25 mouse cellular contexts compared by ENCODE assay signal in the genomic region with DNA sequence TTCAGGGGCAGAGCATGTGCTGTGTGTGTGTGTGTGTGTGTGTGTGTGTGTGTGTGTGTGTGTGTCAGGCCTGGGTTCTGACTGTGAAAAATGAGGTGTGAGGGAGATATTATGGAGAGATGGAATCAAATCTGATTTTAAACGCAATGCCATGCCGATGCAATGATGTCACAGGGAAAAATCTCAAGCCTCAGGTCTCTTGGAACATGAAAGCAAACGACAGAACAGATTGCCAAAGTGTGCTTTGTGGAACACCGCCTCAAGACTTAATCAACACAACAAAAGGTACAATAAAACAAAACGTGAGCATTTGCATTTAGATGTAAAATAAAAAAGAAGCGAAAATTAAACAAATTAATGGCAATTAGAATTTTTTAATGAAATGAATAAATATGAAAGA. TPM values are rescaled to one million over a fixed set of nuclear protein-coding genes. Genes with fewer than 3 reads are reported as not detected.
A peak's percentile ranks its signal among the peaks of the same experiment; 100 is the strongest.
DNase-seq lines count a peak whose midpoint lies in the region; ATAC-seq and TF ChIP-seq lines count a peak whose summit lies in the region.
"Had no signal": no experiment of that assay in that cellular context is flagged by ENCODE, and none has a peak within 500 bp of the region (broad histone marks: within the 10 kb centered on the region; RNA-seq: fewer than 3 reads in every experiment).

No protein-coding gene starts in this region.

- H3K4me2 ChIP-seq in forebrain, embryonic 14.5 days (ENCODE audit: low read length) = no peak overlapping the region
- no peak overlapping the region for H3K4me2 ChIP-seq in forebrain, postnatal 0 days (ENCODE audit: low read depth)
- H3K4me2 ChIP-seq in midbrain, embryonic 15.5 days = no peak overlapping the region
- H3K4me2 ChIP-seq in midbrain, embryonic 14.5 days (ENCODE audit: low read length) = no peak overlapping the region
- H3K4me2 ChIP-seq in midbrain, embryonic 16.5 days (ENCODE audit: low read length) = no peak overlapping the region
- H3K4me2 ChIP-seq: embryonic facial prominence, embryonic 12.5 days; forebrain, embryonic 13.5 days had no signal

- 0 out of 2 replicates have a peak overlapping the region, but pooled peaks have one; percentile 14 for H3K27ac ChIP-seq in forebrain, embryonic 14.5 days (ENCODE audit: low read depth, low read length)
- H3K27ac ChIP-seq in forebrain, postnatal 0 days (ENCODE audit: low read depth, low read length) = no peak overlapping the region
- 0 out of 2 replicates have a peak overlapping the region, but pooled peaks have one; percentile 13 for H3K27ac ChIP-seq in midbrain, embryonic 10.5 days (replicated peaks)
- H3K27ac ChIP-seq in midbrain, embryonic 15.5 days = no peak overlapping the region
- H3K27ac ChIP-seq in midbrain, embryonic 14.5 days (replicated peaks; ENCODE audit: low read depth, low read length) = no peak overlapping the region
- H3K27ac ChIP-seq in midbrain, embryonic 16.5 days (ENCODE audit: low read length) = no peak overlapping the region
- H3K27ac ChIP-seq: embryonic facial prominence, embryonic 12.5 days; forebrain, embryonic 13.5 days had no signal

- no peak for ATAC-seq in forebrain, embryonic 14.5 days
- no peak for ATAC-seq in forebrain, postnatal 0 days
- no peak for ATAC-seq in midbrain, embryonic 15.5 days (replicated peaks)
- no peak for ATAC-seq in midbrain, embryonic 14.5 days (ENCODE audit: low FRiP score, low TSS enrichment)
- no peak for ATAC-seq in midbrain, embryonic 16.5 days
- ATAC-seq: CD4-positive, CD25-positive, alpha-beta regulatory T cell, adult 4 months; forebrain, embryonic 13.5 days; Patski had no signal

- H3K4me3 ChIP-seq in forebrain, embryonic 14.5 days (ENCODE audit: low read depth, low read length) = no peak overlapping the region
- H3K4me3 ChIP-seq in forebrain, postnatal 0 days (ENCODE audit: low read depth, low read length) = no peak overlapping the region
- H3K4me3 ChIP-seq in midbrain, embryonic 10.5 days = no peak overlapping the region
- no peak overlapping the region for H3K4me3 ChIP-seq in midbrain, embryonic 15.5 days
- H3K4me3 ChIP-seq in midbrain, embryonic 14.5 days (replicated peaks; ENCODE audit: low read depth, low read length) = no peak overlapping the region
- no peak overlapping the region for H3K4me3 ChIP-seq in midbrain, embryonic 16.5 days (ENCODE audit: low read depth, low read length)
- H3K4me3 ChIP-seq: embryonic facial prominence, embryonic 10.5 days; embryonic facial prominence, embryonic 12.5 days; forebrain, embryonic 13.5 days had no signal

- H3K9me3 ChIP-seq in forebrain, embryonic 14.5 days (replicated peaks; ENCODE audit: control insufficient read depth, low read length) = 0 out of 2 replicates have a peak, but pooled peaks cover 3% of the 10 kb centered on the region
- H3K9me3 ChIP-seq in forebrain, postnatal 0 days (ENCODE audit: low read length) = no peaks in the 10 kb centered on the region
- peaks cover 6% of the 10 kb centered on the region for H3K9me3 ChIP-seq in midbrain, embryonic 10.5 days (replicated peaks)
- H3K9me3 ChIP-seq in midbrain, embryonic 15.5 days = no peaks in the 10 kb centered on the region
- no peaks in the 10 kb centered on the region; the same call in 1 of the 2 replicates for H3K9me3 ChIP-seq in midbrain, embryonic 14.5 days (ENCODE audit: control insufficient read depth, low read length)
- no peaks in the 10 kb centered on the region for H3K9me3 ChIP-seq in midbrain, embryonic 16.5 days (replicated peaks; ENCODE audit: control insufficient read depth, low read length, poor library complexity, severe bottlenecking)
- H3K9me3 ChIP-seq: forebrain, embryonic 13.5 days; G1E had no signal

- WGBS in forebrain, embryonic 14.5 days = 26% methylated on average over 6 of the region's 6 CpGs
- WGBS in forebrain, postnatal 0 days = 17% methylated on average over 6 of the region's 6 CpGs
- 67% methylated on average over 6 of the region's 6 CpGs for WGBS in midbrain, embryonic 10.5 days
- WGBS in midbrain, embryonic 15.5 days = 42% methylated on average over 6 of the region's 6 CpGs
- WGBS in midbrain, embryonic 14.5 days = 52% methylated on average over 6 of the region's 6 CpGs
- WGBS in midbrain, embryonic 16.5 days = 37% methylated on average over 6 of the region's 6 CpGs

- H3K27me3 ChIP-seq in forebrain, embryonic 14.5 days (replicated peaks; ENCODE audit: control insufficient read depth, insufficient read depth, low read length) = no peaks in the 10 kb centered on the region
- no peaks in the 10 kb centered on the region for H3K27me3 ChIP-seq in forebrain, postnatal 0 days (ENCODE audit: insufficient read depth, low read length)
- H3K27me3 ChIP-seq in midbrain, embryonic 10.5 days (ENCODE audit: low read depth, poor library complexity, severe bottlenecking) = no peaks in the 10 kb centered on the region
- no peaks in the 10 kb centered on the region for H3K27me3 ChIP-seq in midbrain, embryonic 15.5 days (replicated peaks)
- H3K27me3 ChIP-seq in midbrain, embryonic 14.5 days (ENCODE audit: control insufficient read depth, insufficient read depth, low read length) = no peaks in the 10 kb centered on the region
- H3K27me3 ChIP-seq in midbrain, embryonic 16.5 days (ENCODE audit: control insufficient read depth, insufficient read depth, low read depth, low read length) = no peaks in the 10 kb centered on the region
- H3K27me3 ChIP-seq: embryonic facial prominence, embryonic 12.5 days; forebrain, embryonic 13.5 days; Patski had no signal

- H3K36me3 ChIP-seq in forebrain, embryonic 14.5 days (ENCODE audit: control insufficient read depth, insufficient read depth, low read length) = no peaks in the 10 kb centered on the region
- H3K36me3 ChIP-seq in forebrain, postnatal 0 days (ENCODE audit: insufficient read depth) = no peaks in the 10 kb centered on the region
- H3K36me3 ChIP-seq in midbrain, embryonic 10.5 days = no peaks in the 10 kb centered on the region
- no peaks in the 10 kb centered on the region for H3K36me3 ChIP-seq in midbrain, embryonic 15.5 days (replicated peaks)
- no peaks in the 10 kb centered on the region for H3K36me3 ChIP-seq in midbrain, embryonic 14.5 days (ENCODE audit: control insufficient read depth, insufficient read depth, low read length)
- H3K36me3 ChIP-seq in midbrain, embryonic 16.5 days (ENCODE audit: control insufficient read depth, insufficient read depth, low read length) = no peaks in the 10 kb centered on the region
- H3K36me3 ChIP-seq: embryonic facial prominence, embryonic 10.5 days; embryonic facial prominence, embryonic 12.5 days; G1E had no signal

- H3K4me1 ChIP-seq in forebrain, embryonic 14.5 days (ENCODE audit: control insufficient read depth, insufficient read depth, low read length) = peaks cover 2% of the 10 kb centered on the region; the same call in 1 of the 2 replicates
- no peaks in the 10 kb centered on the region; the same call in none of the 2 replicates for H3K4me1 ChIP-seq in forebrain, postnatal 0 days (ENCODE audit: insufficient read depth)
- peaks cover 40% of the 10 kb centered on the region for H3K4me1 ChIP-seq in midbrain, embryonic 10.5 days
- peaks cover 18% of the 10 kb centered on the region for H3K4me1 ChIP-seq in midbrain, embryonic 15.5 days
- H3K4me1 ChIP-seq in midbrain, embryonic 14.5 days (ENCODE audit: control insufficient read depth, insufficient read depth, low read length) = peaks cover 11% of the 10 kb centered on the region
- peaks cover 10% of the 10 kb centered on the region for H3K4me1 ChIP-seq in midbrain, embryonic 16.5 days (ENCODE audit: control insufficient read depth, insufficient read depth, low read length)

- TF ChIP-seq CTCF in forebrain, postnatal 0 days (IDR thresholded peaks at IDR 0.05; ENCODE audit: low read depth) = no peak

- H3K9ac ChIP-seq in forebrain, embryonic 14.5 days (ENCODE audit: low read length) = no peak overlapping the region
- H3K9ac ChIP-seq in forebrain, postnatal 0 days = no peak overlapping the region
- no peak overlapping the region for H3K9ac ChIP-seq in midbrain, embryonic 15.5 days
- no peak overlapping the region for H3K9ac ChIP-seq in midbrain, embryonic 14.5 days (replicated peaks; ENCODE audit: low read length)
- no peak overlapping the region for H3K9ac ChIP-seq in midbrain, embryonic 16.5 days (ENCODE audit: low read depth, low read length)
- H3K9ac ChIP-seq: embryonic facial prominence, embryonic 12.5 days; forebrain, embryonic 13.5 days had no signal

- DNase-seq in forebrain, embryonic 14.5 days (ENCODE audit: low spot score) = peak; percentile 32
- DNase-seq in forebrain, postnatal 0 days = no peak
- DNase-seq in midbrain, embryonic 10.5 days (ENCODE audit: low spot score) = no peak
- peak; percentile 35 for DNase-seq in midbrain, embryonic 14.5 days
- peak; percentile 22 for DNase-seq in R1 (ENCODE audit: low read depth, low spot score)
- DNase-seq in kidney, adult 8-10 months = no peak
- DNase-seq: adrenal gland, adult 2 months; adrenal gland, postnatal 10 days; adrenal gland, postnatal 25 days; B cell, adult 2 months; cerebellum, adult 11-12 months; cerebellum, adult 2 months; cerebellum, adult 9-10 months; cerebellum, postnatal 25 days had no signal

RNA-seq across cellular contexts. Expression of a gene that starts 16.8 kb away (rescaled TPM):
- not detected in 2 replicates for polyA plus RNA-seq in forebrain, embryonic 14.5 days (2014; fragmentation: Nextera tagmentation; extraction: Ambion mirVana)
- total RNA-seq in forebrain, postnatal 0 days (2014; rRNA removed) = not detected in 2 replicates
- not detected in 2 replicates for polyA plus RNA-seq in forebrain, postnatal 0 days (2015; fragmentation: Nextera tagmentation; extraction: Ambion mirVana)
- polyA plus RNA-seq in midbrain, embryonic 10.5 days (2016; fragmentation: Nextera tagmentation; extraction: Ambion mirVana) = not detected in 2 replicates
- 0.06 and 0.23 TPM in 2 replicates for polyA plus RNA-seq in midbrain, embryonic 15.5 days (2015; fragmentation: Nextera tagmentation; extraction: Ambion mirVana)
- polyA plus RNA-seq in midbrain, embryonic 14.5 days (2014; fragmentation: Nextera tagmentation; extraction: Ambion mirVana) = not detected in 2 replicates
- polyA plus RNA-seq in midbrain, embryonic 16.5 days (2015; fragmentation: Nextera tagmentation; extraction: Ambion mirVana) = 0.07 TPM in 1 of 2 replicates, not detected in the other
- total RNA-seq: adrenal gland, adult 2 months; adrenal gland, postnatal 10 days; adrenal gland, postnatal 25 days; adrenal gland, postnatal 4 days; CH12.LX had no signal
- polyA plus RNA-seq: adrenal gland, adult 2 months; CD4-positive, CD25-positive, alpha-beta regulatory T cell, adult 4 months; cerebellum, adult 2 months; cortical plate, adult 2 months; G1E; Patski had no signal

Comparison
In these comparisons a context has a peak if more than half of its experiments do, and no peak if none do; other contexts are left out.
1. DNase-seq: peak in forebrain, embryonic 14.5 days (single experiment), midbrain, embryonic 14.5 days (single experiment) and R1 (single experiment); none in forebrain, postnatal 0 days (single experiment), midbrain, embryonic 10.5 days (single experiment) and kidney, adult 8-10 months (0 of 2).
2. H3K27ac ChIP-seq: peak in forebrain, embryonic 14.5 days (single experiment) and midbrain, embryonic 10.5 days (single experiment); none in forebrain, postnatal 0 days (single experiment), midbrain, embryonic 15.5 days (single experiment), midbrain, embryonic 14.5 days (single experiment) and midbrain, embryonic 16.5 days (single experiment).